Mouse (Mus musculus) lung, postnatal 0 days (tissue): Measurements from ENCODE around the gene Itpr2.

Experiments used
- CTCF ChIP-seq: IDR thresholded peaks from 2 replicates; pipeline ENCODE4 v1.5.1; 2016; ENCODE audit warnings: antibody characterized with exemption, mild to moderate bottlenecking
- EP300 ChIP-seq: IDR thresholded peaks from 2 replicates; pipeline ENCODE4 v1.6.1; 2016; ENCODE audit warnings: antibody characterized with exemption, mild to moderate bottlenecking, control low read depth

- no peak for TF ChIP-seq EP300
- no peak for TF ChIP-seq CTCF
Observed at GRCm38 (mm10) chr6:146474166-146474565, 27.9 kb downstream of the Itpr2 start.
